Comparison of ENCODE assay signal across 15 mouse cellular contexts in genomic region chr7:35028559-35028958, GRCm38 (mm10). TPM values are rescaled to one million over a fixed set of nuclear protein-coding genes. Genes with fewer than 3 reads are reported as not detected.
DNase-seq lines count a peak whose midpoint lies in the region; TF ChIP-seq lines count a peak whose summit lies in the region.
"Had no signal": no experiment of that assay in that cellular context is flagged by ENCODE, and none has a peak within 500 bp of the region (broad histone marks: within the 10 kb centered on the region; RNA-seq: fewer than 3 reads in every experiment).

No protein-coding gene starts in this region.

- H3K36me3 ChIP-seq in macrophage (ENCODE audit: inconsistent target), result peaks cover 22% of the 10 kb centered on the region
- H3K36me3 ChIP-seq: midbrain, embryonic 15.5 days had no signal

- H3K79me2 ChIP-seq in macrophage (ENCODE audit: inconsistent target), result no peaks in the 10 kb centered on the region; the same call in 1 of the 2 replicates

- DNase-seq in left cerebral cortex, adult 2 months (ENCODE audit: extremely low spot score in 1 of 2, low spot score in 2 of 2), result no peak
- DNase-seq in left cerebral cortex, adult 8-10 months (ENCODE audit: low spot score in 2 of 2), result no peak
- peak; percentile 2 for DNase-seq in adipocyte (ENCODE audit: low spot score)
- DNase-seq in c-Kit-positive CD71-positive TER-119-positive erythroid progenitor cells, embryonic 14.5 days (ENCODE audit: low spot score), result no peak
- no peak for DNase-seq in testis, postnatal 10 days (ENCODE audit: low spot score)
- DNase-seq: adrenal gland, postnatal 25 days; gastrocnemius, postnatal 14 days; kidney, postnatal 4 days; right cerebral cortex, postnatal 25 days had no signal

- intact Hi-C loops in left cerebral cortex, adult 2 months (cut with DNase I), result loop anchor here (5.0 to 10.0 kb wide), 4 partner anchors 59 to 624 kb away; partner anchors contain the start of gene Chst8

- no peak for TF ChIP-seq CTCF in left cerebral cortex, adult 2 months (IDR thresholded peaks at IDR 0.05)

- H3K4me3 ChIP-seq in left cerebral cortex, adult 2 months, result no peak overlapping the region
- H3K4me3 ChIP-seq in brown adipose tissue, adult 24 weeks (ENCODE audit: insufficient read depth, low read depth, low read length), result no peak overlapping the region
- no peak overlapping the region for H3K4me3 ChIP-seq in macrophage (ENCODE audit: inconsistent target)
- H3K4me3 ChIP-seq: heart, embryonic 13.5 days; limb, embryonic 15.5 days; lung, embryonic 15.5 days; midbrain, embryonic 15.5 days had no signal

- peaks cover 18% of the 10 kb centered on the region for H3K4me1 ChIP-seq in brown adipose tissue, adult 24 weeks (ENCODE audit: control insufficient read depth, insufficient read depth, insufficient read length, low read length)
- H3K4me1 ChIP-seq: midbrain, embryonic 15.5 days had no signal

- peak overlapping the region; percentile 50 for H3K27ac ChIP-seq in left cerebral cortex, adult 2 months
- H3K27ac ChIP-seq in brown adipose tissue, adult 24 weeks (replicated peaks; ENCODE audit: low read depth, low read length), result peak overlapping the region; percentile 19; the same call in 1 of the 2 replicates
- H3K27ac ChIP-seq in macrophage, result peak overlapping the region; percentile 92
- H3K27ac ChIP-seq: heart, embryonic 13.5 days; limb, embryonic 15.5 days; midbrain, embryonic 15.5 days had no signal

- 2% methylated on average over 16 of the region's 16 CpGs for WGBS in macrophage (ENCODE audit: missing documents)

RNA-seq across cellular contexts. Expression of gene Cebpg, which starts 27.8 kb away (rescaled TPM):
- 10 to 100 TPM; 34.3 to 38.4 TPM for total RNA-seq in left cerebral cortex, adult 2 months (2021)
- total RNA-seq in left cerebral cortex, adult 8-10 months (2022), result 10 to 100 TPM; 29.4 to 43.7 (median 35.0) TPM
- polyA plus RNA-seq in brown adipose tissue, adult 24 weeks (2012; ENCODE audit: insufficient read depth, insufficient read length, missing spikeins), result 45.5 and 53.7 TPM in 2 replicates
- 100 to 1,000 TPM in 15 of 26 experiments, 10 to 100 TPM in 11; 32.3 to 227 (median 110) TPM for total RNA-seq in macrophage (2018; cell fraction: chromatin; rRNA removed)
- total RNA-seq in macrophage (2018; cell fraction: cytosol; rRNA removed), result 10 to 100 TPM; 12.2 to 34.9 (median 26.5) TPM
- total RNA-seq in macrophage (2018; cell fraction: nucleus; rRNA removed), result 100 to 1,000 TPM in 11 of 26 experiments, 10 to 100 TPM in 15; 32.5 to 149 (median 83.9) TPM
- 19.8 to 31.4 TPM (median 27.0 TPM) in 3 replicates for polyA plus RNA-seq in macrophage (2018)

Comparison
In these comparisons a context has a peak if more than half of its experiments do, and no peak if none do; other contexts are left out.
1. H3K27ac ChIP-seq: peak in every context shown above with its lines; median percentile 92 in macrophage; 50 in left cerebral cortex, adult 2 months; 19 in brown adipose tissue, adult 24 weeks.